Mouse (Mus musculus) thymus, postnatal 36 days (tissue): ENCODE data around the gene Ifnar2.
A peak's percentile ranks its signal among the peaks of the same experiment; 100 is the strongest.
"Not testable (repeated sequence)": the region's sequence is repeated elsewhere in the genome, so short reads cannot be mapped to it uniquely, and the experiment has no call there.

ENCODE experiments used
- DNase-seq, 2 experiments: peaks; one replicate each; pipeline ENCODE4 v3.0.0; 2022; ENCODE audit warnings: mixed read lengths in 2 of 2

The Ifnar2 gene

DNA sequence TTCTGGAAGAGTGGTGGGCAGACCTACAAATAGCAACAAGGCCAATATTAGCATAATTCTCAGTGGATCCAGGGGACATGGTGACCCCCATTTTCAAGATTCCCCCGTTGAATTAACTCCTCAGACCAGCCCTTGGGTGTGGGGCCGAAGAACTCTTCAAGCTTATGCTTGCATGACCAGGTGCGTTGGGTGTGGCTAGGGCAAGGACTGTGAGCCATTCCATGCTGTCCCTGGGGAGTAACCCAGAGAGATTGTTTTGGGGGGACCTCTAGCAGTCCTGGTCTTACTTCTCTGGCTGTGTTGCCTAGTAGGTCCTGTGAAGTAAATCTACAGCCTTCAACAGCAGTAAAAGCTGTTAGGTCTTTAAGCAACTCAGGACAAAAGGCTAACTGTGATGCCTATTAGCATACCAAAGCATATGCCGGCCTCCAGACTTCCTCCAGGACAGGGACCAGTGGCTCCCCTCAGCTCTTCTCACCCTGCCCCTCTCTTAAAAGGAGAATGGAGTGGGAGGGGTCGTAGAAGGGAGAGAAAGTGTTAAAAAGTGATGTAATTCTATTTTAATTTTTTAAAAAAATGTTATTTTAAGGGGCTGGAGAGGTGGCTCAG is 60.2 kb downstream of the Ifnar2 start:
- DNase-seq, result no peak

DNA sequence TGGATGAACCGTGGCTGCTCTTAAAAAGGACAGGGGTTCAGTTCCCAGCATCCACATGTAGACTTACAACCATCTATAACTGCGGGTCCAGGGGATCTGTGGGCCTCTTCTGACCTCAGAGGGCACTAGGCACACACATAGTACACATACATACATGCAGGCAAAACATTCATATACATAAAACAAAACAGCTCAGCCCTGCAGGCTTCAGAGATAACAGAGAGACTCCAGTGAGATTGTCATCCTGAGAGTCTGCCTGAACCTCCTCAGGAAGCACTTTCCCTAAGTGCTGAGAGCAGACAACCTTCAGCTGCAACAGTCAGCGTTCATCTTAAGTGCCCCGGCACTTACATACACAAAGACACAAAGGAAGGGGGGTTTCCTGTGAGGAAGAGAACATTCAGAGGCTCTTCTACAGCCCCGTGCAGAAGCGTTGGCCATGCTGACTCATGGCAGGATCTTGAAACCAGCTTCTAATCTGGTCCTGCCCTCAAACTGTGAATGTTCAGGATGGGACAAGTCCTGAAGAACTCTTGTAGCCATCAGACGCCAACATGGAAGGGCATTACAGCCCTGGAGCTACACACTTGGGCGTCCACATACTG is 60.8 kb downstream of the Ifnar2 start:
- DNase-seq, result peak; percentile 50 to 64

DNA sequence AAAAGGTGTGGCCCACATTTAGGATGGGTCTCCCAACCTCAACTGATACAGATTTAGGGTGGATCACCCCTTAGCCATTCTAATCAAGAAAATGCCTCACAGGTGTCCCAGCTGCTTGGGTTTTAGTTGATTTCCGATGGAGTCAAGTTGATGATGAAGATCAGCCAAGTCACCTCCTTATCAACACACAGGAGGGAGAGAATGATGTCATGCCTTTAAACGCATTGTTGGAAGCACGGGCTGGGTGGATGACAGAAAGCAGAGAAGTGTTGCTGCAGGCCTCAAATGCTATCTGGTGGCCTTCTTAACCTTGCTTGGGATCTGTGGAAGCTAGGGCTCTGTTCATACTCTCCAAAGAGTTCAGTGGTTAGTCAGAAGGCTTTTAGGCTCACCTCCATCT is 61.5 kb downstream of the Ifnar2 start:
- DNase-seq, result no peak

DNA sequence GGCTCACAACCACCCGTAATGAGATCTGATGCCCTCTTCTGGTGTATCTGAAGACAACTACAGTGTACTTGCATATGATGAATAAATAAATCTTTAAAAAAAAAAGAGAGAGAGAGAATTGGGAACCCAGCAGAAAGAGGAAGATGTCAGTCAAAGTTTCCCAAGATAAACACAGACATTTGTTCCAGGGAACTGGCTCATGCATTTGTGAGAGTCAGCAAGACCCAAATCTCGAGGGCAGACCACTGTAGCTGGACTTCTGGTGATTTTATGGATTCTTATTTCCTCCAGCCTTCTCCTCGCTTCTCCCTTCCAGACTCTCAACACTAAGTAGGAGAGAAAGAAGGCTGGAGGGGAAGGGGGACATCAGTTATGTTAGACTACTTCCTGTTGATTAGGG is 65.5 kb downstream of the Ifnar2 start:
- no peak for DNase-seq

DNA sequence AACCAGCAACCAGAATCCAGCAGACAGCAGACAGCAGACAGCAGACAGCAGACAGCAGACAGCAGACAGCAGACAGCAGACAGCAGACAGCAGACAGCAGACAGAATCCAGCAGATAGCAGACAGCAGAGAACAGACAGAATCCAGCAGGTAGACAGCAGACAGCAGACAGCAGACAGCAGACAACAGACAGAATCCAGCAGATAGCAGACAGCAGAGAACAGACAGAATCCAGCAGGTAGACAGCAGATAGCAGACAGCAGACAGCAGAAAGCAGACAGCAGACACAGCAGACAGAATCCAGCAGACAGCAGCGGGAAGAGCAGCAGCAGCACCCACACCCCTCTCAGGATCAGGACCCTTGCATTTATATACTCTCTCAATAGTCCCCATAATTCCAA is 66.0 kb downstream of the Ifnar2 start:
- DNase-seq, result not testable (repeated sequence)

DNA sequence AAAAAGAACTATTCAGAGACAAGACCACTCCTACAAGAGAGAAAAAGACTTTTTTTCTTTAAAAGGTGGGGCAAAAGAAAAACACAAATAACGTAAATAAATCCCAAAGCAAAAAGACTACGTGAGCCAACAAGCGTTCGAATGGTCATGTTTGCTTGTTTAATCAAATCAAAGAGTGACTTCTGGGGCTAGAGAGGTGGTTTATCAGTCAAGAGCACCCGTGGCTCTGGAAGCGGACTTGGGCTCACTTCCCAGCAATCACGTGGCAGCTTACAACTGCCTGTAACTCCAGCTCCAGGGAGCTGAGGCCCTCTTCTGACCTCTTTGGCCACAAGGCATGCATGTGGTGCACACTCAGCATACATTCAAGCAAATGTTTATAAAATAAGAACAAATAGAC is 68.8 kb downstream of the Ifnar2 start:
- no peak for DNase-seq

DNA sequence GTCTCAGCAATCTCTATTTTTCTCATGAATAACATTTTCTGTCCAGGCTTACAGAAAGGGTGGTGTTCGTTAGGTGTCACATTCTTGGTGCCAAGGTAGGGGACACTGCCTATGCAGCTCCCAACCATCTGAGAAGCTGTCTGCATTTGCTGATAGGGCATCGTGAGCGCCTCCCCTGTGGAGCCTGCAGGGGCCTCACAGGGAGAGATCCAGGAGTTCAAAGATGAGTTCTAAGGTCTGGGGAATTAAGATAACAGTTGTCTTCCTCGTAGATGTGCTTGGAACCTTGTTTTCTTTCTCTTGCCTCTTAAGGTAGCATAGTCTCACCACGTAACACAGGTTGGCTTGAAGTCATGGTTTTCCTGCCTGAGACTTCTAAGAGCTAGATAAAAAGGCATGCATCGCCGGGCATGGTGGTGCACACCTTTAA is 69.2 kb downstream of the Ifnar2 start:
- peak; percentile 45 to 46 for DNase-seq

DNA sequence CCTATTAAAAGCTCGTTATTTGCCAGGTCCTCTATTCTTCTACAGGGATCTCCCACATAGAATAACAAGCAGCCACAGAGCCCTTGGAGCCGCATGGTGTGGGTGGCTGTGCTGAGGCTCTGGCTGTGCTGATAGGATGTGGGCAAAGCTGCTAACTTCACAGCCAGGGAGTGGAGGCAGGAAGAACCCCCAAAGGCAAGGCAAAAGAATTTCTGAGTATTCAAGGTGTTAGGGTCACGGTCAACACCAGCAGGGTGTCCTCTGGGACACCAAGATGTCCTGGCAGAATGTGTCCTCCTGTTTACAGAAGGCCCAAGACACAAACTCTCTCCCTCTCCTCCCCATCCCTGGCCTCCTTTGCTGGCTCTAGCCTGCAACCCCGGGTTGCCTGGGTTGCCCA is 69.9 kb downstream of the Ifnar2 start:
- peak; percentile 66 to 80 for DNase-seq

DNA sequence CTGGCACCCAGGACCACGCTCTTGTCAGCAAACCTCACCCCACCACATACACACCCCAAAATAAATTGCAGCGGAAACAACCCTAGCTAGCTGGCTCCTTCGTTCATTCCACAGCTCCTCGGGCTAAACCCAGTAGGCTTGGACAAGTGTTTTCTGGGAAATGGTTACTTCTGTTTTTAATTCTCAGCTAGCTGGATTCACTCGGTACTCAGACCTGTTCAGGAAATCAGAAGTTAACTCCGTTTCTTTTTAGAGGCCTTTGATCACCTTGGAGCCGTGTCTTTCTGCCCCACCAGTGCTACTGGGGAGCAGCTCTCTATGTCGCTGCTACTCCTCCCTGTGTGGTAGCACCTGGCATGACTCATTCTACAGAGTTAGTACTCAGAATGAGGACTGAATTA is 70.6 kb downstream of the Ifnar2 start:
- peak; percentile 50 to 62 for DNase-seq

DNA sequence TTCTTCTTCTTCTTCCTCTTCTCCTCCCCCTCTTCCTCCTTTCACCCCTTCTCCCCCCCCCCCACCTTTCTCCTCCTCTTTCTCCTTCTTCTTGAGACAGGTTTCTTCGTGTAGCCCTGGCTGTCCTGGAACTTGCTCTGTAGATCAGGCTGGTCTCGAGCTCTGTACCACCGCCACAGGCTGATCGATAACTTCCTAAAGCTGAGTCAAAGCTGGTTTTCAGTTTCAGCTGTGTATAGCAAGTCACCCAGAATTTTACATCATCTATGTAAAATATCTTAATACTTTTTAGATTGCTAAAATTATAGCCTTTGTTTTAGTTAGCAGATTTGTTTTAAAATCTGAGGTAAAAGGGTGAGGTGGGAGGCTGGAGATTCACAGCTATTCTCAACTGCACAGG is 72.3 kb downstream of the Ifnar2 start:
- DNase-seq, result no peak

DNA sequence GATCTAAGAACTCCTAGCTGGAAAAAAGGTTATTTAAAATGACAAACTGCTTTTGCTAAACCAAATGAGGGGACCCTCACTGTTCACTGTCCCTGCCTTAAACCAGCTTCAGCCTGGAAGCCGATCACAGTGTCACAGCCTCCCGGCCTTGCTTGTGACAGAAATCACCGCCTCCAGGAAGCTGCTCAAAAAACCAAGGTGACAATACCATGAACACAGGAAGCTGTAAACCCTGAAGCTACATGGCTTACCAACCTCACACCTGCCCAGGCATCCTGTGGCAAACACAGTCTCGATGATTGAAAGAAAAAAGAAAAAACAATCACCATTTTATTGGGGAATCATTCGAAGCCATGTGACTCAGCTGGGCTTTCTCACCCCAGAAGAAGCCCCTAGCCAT is 73.0 kb downstream of the Ifnar2 start:
- DNase-seq, result peak; percentile 58 to 77

DNA sequence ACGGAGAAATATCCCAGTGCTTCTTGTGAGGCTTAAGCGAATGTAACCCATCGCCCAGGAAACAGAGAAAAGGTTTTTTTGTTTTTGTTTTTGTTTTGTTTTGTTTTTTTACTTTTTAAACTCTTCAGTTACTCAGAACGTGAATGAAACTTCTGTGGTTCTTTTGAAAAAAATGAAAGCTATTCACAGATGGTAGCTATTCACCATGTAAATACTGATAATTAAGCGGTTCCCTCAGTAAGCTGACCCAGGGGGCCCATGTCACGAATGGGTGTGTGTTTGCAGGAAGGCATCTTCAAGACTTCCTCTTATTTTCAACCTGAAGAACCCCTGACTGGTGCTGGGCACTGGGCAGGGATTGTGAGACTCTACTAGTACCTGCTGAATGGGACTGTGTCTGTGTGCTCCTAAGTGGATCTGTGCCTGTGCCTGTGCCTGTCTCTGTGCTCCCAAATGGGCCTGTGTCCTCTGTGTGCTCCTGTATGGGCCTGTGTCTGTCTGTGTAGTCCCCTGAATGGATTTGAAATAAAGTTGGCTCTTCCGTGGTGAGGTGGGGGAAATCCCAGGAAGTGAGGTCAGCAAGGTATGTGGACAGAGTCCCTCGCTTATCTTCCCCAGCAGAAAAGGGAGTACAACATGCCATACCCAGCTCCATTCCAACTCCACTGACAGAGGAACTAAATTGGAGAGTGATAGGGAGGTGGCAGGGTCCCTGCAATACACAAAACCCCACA is 74.4 kb downstream of the Ifnar2 start:
- DNase-seq, result peak in 1 of 2 experiments; percentile 32

DNA sequence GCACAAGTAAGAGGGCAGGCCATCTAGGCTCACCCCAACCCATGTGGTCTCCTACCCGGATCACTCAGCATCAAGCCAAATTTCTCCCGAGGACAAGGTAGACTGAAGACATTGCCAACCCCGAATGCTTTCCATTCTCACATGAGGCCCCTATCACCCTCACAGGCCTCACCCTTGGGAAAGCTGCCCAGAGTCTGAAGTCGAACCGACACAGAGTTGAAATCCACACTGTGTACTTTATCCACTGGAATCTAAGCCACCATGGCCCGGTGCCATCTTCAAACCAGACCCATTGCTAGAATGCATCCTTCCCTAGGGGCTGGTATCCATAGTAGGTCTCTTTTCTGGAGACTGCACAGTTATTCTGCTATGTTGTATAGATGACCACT is 74.9 kb downstream of the Ifnar2 start:
- DNase-seq, result no peak

DNA sequence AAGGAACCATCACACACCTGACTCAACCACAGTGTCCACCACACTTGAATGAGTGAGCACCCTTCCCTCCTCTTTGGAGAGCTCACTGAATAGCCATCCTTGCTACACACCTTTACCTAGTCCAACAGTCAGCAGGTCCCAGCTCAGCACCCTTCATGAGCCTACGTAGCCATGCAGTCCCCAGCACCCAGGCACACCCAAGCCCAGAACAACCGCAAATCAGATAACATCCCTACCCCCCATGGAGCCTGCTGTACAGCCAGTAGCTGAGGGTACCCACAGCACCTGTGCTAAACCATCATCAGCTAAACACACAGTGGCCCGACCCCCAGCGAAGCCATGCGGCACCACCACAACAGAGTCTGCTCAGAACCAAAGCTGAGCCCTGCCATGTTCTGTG is 75.5 kb downstream of the Ifnar2 start:
- peak; percentile 38 to 66 for DNase-seq

DNA sequence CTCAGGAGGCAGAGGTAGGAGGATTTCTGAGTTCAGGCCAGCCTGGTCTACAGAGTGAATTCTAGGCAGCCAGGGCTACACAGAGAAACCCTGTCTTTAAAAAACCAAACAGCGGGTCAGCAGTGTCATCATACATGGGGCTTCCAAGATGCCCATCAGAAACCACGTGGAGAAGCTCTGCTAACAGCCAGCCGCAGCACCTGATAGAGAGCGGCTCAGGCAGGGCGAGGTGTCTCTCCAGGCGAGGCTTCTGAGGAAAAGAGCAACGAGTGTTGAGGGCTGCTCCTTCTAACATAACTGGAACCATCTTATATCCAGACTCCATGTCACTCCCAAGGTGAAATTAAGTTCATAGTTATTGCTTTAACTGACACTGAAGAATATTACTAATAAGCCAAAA is 76.3 kb downstream of the Ifnar2 start:
- no peak for DNase-seq

DNA sequence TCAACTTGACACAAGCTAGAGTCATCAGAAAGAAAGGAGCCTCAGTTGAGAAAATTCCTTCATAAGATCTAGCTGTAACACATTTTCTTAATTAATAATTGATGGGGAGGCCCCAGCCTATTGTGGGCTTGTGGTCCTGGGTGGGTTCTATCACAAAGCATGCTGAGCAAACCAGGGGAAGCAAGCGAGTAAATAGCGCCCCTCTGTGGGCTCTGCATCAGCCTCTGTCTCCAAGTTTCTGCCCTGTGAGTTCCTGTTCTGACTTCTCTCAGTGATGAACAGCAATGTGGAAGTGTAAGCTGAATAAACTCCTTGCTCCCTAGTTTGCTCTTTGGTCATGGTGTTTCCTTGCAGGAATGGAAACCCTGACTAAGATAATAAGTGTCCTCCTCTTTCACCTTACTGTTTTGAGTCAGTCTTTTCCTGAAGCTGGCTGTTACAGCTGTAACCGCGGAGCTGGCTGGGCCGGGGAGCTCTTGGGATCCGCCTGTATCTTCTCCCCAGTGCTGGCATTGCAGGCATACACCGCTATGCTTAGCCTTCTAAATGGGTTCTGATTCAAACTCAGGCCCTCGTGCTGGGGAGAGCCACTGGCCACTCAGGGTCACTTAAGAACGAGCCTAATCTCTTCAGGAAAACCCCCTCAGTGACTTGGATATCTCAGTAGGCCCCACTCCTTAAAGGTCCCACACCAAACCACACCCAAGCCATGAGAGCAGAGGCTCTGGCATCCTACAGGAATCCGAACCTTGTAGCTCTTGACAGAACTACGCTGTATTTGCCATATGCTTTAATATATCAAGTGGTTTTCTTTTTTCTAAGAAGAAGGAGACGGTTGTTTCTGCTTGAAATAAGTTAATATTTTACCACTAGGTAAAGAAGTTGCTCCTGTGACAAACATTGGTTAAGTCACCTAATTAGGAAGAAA is 77.8 kb downstream of the Ifnar2 start:
- DNase-seq, result peak; percentile 39 to 51

DNA sequence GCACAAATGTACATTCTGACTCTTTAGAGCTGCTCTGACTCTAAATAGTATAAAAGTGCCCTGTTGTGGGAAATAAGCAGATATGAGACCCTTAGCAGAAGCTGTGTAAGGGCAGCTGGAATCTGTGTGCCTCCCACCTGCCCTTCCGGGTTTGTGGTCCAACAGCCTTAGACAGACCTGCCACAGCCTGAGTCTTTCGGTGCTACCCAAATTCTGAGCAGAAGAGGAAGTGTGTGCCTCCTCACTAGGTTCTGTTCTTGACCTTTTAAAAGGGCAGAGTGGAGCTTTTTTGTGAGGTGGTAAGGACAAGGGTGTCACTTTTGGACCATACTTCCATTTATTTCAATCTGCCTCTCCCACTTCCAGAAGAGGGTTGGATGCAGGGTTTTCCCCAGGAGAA is 79.4 kb downstream of the Ifnar2 start:
- peak; percentile 47 to 63 for DNase-seq

DNA sequence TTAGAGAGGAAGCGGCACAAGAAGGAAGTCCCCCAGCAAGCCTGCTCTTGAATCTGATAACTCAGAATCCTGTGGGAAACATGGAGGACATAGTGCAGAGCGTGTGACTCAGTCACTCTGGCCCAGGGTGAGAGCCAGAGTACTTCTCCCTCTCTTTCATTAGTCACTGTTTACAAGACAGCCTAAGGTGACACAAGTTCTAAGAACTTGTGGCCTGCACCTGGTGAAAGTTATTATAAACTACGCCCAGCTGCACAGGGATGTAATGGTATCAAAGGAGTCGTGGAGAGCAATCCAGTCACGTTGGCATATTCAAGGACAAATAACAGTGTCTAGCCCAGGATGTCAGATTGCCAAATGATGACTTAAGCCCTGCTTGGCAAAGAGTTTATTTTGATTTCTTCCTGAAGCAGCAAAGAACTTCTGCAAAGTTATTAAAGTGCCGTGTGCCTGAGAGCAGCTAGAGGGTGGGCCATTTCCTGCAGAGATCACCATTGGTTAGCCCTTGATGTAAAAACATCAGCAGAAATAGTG is 79.8 kb downstream of the Ifnar2 start:
- DNase-seq, result no peak
